Mouse (Mus musculus): ENCODE measurements around the gene Ajap1.

The Ajap1 gene

GRCm38 (mm10) chr4:153340887-153341286, 141.7 kb downstream of the Ajap1 start:
- DNase-seq = no peak

GRCm38 (mm10) chr4:153335301-153335799, 147.3 kb downstream of the Ajap1 start:
- DNase-seq = no peak

GRCm38 (mm10) chr4:153327809-153328208, 154.8 kb downstream of the Ajap1 start:
- no peak for DNase-seq

Data from thymus, postnatal 25 days (tissue).